Mouse (Mus musculus) spleen, adult 18-20 months (tissue): ENCODE data around the gene Lrrc63.

Experiments
- DNase-seq, 2 experiments: peaks; one replicate each; pipeline ENCODE4 v3.0.0; 2022; ENCODE audit warnings: mixed read lengths in 2 of 2

The Lrrc63 gene

DNA sequence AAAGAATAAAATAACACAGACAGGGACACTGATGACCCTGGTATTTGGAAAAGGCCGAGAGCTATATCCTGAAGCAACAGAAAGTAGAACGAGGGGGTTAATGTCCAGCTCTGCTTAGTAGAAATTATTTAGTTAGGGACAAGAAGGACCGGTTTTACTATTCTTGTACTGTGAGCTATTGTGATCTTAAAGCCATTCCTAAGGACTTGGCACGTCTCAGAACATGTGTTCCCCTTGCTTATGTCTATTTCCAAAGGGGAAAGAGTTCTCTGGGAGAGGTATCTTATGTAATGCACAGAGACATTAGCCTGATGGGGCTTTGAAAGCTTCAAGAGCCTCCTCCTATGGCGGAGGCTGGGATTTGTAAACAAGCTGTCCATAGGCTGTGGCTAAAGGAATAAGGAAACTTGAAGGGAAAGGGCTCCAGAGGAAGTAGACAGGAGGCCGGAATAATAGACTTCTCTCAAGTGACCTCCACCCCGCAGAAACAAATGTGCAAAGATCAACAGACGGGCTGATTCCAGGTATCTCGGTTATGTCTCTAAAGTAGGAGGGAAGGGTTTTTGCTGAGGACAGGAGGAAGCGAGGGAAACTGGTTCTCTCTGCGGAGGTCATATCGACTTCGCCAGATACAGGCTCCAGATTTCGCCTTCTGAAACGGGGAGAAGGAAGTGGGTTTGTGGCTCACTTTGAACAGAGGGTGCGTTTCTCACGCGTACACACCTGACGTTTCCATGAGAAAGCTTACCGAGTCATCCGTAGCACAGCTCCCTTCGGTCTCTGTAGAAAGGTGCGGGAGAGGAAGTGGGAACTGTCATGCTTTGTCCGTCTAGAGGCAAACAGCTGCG lies 5.7 kb upstream of the Lrrc63 start:
- DNase-seq, result peak in 1 of 2 experiments; percentile 16

DNA sequence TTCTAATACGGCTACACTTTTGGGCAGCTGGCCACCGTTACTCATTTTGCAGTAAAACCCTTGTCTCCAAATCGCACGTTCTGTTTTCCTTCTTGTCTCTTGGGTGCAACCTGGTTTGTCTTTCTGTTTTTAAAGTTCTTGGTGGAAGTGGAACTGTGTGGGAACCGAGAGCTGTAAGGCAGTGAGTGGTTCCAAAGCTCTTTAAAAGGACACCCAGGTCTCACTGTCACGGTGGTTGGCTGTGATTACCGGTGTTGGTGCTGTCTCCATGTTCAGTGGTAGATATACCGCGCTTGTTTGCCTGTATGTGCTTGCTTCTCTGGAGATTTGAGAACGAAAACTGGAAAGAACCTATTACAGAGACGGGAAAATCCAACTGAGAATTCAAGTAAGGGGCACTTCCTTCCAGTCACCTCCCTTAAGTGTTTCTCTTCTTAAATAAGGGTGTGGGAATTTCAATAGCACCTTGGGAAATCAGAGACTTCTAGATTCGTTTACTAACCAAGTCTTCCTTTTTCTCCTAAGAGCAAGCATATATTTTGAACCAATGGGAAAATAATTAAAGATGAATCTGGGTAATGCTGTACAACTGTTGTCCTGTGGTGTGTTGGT lies 749 bp upstream of the Lrrc63 start:
- DNase-seq, result no peak

DNA sequence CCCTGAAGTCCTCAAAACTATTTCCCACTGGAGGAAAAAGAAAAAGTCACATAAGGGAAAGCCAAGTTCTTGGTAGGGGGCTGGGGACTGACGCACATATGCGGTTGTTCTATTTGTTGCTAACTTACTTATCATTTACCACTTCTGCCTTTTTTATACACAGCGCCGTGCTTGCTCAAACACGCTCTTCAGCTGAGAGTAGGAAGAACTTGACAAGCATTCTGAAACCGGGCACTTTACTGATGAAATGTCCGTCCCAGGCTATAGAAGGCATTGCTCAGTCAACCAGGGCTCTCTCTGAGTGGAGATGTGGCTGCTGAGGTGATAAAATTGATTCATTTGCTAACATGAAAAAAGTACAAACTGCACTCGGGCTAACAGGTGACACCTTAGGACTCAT lies 9.0 kb downstream of the Lrrc63 start:
- DNase-seq, result no peak

DNA sequence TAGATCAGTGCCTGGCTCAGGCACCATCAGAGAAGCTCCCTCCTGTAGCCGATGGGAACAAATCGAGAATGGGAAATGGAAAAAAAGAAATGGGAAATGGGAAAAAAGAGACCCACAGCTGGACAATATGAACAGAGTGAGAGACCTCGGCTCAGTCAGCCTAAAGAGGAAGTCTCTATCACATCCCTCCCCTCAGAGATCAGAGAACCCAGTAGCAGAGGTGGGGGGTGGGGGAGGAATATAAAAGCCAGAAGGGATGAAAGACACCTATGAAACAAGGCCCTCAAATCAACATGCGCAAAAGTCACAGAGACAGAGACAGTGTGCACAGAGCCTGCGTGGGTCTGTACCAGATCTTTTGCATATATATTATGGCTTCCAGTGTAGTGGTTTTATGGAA lies 27.7 kb downstream of the Lrrc63 start:
- no peak for DNase-seq

DNA sequence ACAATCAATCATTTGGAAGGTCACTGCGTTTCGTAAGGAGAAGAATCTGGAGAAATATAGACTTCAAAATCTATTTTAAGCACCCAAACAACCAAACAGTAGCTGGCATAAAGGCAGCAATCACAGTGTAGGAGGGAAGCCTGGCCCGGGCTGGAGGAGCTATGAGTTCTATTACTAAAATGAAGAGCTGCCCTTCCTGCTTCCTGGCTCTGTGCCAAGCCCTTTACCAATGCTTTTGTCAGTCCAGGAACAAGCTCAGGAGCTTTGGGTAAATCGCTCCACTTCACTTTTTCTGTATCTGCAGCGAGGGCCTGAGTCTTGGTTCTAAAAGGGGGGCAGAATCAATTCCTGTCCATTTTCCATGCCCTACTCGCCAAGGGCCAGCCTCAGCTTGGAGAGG lies 52.7 kb downstream of the Lrrc63 start:
- DNase-seq, result no peak

DNA sequence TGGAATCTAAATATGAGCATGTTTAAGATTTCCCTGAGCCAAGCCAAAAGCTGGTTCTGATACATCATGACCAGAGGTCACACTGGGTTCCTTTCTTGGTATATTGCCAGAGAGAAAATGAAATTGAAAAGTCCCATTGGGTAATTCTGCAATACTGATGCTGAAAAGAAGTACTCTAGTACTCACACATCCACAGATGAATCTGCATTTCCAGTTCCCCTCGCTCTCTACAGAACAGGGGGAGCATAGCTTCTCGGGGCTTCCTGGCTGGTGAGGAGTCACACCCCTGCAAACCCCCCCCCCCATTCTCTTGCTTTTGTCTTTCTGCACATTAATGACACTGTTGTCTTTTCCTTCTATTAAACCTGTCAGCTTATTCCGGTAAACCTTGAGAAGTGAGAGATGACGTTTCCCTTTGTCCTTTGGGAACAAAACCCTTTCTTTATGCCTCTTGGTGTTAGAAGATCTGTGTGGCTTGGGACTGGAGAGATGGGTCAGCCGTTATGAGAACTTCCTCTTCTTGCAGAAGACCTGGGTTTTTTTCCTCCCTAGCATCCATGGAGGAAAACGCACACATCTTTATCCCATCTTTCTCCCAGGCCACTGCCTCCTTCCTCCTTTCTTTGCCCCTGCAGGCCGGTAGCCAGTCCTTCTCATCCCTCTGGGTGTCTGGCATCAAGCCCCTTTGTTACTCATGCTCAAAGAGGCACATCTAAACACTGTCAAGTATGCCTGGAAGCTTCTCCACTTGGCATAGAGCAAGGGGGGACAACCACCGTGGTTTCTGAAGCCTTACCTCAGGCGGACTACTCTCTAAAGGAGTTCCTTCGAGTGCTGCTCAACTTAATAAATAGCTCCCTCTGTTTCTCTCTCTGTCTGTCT lies 55.1 kb downstream of the Lrrc63 start:
- no peak for DNase-seq

DNA sequence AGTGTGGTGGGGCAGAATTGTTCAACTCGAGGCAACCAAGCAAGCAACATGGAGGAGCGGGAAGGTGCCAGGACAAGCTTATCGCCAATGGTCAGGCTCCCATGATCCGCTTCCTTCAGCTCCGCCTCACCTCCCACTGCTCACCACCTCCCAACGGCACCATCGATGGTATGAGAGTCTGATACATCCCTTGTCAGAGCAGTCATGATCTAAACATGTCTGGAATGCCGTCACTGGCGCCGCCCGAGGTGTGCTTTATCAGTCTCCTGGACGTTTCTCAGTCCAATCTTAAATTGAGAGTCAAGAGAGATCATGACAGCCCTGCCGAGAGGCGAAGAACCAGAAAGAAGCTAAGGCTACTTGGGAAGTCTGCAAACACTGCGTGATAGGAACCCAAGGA lies 59.6 kb downstream of the Lrrc63 start:
- no peak for DNase-seq

DNA sequence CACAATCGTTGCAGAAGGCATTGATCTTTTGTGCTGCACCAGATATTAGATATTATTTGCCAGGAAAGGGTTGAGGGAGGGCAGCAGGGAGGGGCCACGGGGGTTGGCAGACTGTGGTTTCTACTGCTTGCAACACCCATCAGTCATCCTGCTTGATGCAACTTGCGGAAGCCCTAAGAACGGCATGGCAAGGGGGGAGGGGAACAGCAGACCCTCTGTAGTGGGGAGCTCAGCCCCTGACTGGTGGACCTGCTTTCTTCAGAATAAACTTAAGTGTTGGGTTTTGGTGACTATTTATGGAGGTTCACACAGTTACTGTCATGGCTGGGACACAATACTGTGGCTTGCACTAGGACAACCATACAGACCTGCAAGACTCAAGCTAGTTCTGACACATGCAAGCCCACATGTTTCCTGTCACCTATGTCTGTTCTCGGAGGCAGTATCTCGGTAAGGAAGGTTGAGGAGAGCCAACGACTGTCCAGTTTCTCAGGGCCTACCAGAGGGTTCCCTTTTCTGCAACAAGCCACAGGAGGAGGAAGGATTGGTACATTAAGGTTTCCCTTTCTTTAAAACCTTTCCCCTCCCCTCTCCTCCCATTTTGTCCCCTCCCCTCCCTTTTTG lies 61.2 kb downstream of the Lrrc63 start:
- peak; percentile 43 for DNase-seq

DNA sequence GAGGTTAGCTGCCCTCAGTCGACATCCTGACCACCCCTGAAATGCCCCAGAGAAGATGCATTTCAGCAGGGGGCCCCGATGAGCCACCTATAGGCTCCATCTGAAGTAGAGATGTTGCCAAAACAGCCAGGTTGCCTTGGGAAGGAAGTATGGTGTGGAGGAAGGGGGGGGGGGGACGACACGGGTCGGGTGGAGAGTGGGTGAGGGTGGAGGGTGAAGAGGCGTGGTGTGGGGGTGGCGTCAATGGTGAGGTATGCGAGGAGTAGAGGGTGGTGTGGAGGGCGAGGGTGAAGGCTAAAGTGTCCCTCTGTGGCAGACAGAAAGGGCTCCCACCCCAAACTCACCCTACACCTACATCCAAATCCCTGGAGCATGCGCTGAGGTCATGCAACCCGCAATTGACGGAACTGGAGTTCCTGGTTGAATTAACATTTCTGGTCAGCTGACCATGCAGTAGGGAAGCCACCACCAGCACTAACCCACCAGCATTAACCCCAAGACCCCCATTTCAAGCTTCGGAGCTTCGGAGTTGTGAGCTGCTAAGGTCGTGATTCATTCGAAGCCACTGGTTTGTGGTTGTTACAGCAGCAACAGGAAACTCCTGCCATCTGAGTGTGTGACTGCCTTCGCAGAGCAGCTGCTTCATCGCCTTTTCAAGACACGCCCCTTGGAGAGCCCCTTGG lies 62.1 kb downstream of the Lrrc63 start:
- DNase-seq, result peak; percentile 31 to 38

DNA sequence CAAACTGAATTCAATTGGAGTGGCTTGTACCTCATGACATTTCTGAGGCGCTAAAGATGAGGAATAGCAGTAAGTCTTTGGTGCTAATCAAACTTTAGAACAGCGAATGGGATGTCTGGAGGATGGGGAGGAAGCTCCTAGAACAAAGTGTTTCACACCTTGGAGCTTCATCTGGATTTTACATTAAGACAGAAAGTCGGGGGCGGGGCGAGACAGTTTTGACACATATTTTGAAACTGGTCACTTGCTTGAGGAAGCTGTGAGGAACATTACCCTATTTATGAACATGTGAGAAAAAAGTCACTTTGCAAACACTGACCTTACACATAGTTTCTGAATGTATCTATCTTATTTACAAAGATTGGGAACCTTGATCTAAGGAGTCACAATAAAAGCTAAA lies 65.5 kb downstream of the Lrrc63 start:
- no peak for DNase-seq

DNA sequence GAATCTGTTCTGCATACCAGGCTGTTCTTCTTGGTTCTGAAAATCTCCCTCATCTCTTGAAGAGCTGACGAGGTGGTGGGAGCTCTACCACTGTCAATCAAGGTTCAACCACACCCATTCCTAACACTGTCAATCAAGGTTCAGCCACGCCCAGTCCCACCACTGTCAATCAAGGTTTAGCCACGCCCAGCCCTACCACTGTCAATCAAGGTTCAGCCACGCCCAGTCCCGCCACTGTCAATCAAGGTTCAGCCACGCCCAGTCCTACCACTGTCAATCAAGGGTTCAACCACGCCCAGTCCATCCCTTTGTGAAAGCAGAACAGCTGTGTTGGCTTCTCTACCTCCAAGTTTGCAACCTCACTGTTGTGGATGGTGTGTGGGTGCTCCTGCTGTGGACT lies 66.2 kb downstream of the Lrrc63 start:
- peak; percentile 29 to 33 for DNase-seq

DNA sequence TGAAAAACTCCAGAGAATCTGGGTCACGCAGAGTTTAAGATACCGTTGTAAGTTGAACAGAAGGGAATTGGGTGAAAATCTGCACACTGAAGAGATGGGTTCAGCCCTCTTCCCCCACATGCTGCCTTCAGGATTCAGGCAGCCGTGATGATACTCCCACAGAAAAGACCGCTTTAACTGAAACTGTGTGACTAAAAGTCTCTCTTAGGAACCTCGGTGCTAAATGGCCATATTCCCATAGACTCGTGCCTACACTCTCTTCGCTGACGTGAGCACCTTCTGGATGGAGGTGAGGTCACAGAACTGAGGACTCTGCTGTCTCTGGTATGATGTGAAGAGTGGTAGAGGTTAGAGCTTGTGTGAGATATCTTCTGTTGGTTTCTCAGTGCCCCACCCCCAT lies 66.7 kb downstream of the Lrrc63 start:
- DNase-seq, result no peak

DNA sequence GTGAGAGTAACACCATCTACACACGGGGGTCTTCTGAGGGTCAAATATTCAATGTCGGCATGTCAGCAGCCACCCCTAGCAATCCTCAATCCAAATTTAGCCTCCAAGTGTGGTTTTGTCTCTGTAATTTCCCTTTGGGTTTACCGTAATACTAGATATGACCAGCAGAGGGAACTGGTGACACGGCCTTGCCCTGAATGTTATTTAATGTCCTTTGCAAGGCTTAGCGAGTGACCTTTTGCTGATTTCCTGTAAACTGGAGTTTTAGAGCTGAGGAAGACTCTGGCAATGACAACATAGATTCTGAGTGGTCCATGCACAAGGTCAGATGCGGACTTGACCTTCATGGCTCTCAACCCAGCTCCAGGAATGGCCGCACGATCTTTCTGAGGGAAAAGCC lies 70.1 kb downstream of the Lrrc63 start:
- DNase-seq, result no peak

DNA sequence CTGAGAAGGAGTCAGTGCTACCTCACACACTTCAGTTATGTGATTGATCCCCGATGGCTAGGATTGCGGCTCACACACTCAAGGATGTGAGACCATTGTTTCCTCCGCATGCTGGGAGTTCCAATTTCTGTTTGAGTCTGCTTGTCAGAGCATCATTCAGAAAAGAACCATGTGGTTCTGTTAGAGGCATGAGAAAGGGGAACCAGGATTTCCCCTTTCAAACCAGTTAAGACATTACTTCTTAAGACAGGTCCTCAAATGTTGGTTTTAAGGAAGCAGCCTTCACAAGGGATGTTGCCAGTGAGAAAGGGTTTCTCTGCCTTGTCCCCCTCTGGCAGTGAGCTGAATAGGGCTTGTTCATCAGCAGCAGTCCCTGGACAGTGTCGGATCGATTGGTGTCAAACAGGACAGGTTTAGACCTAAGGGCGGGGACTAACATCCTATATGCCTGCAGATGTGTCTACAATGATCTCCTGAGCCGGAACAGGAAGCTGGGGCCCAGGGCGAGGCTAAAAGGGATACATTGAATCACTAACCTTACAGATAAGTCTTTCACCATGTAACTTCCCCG lies 73.7 kb downstream of the Lrrc63 start:
- DNase-seq, result peak in 1 of 2 experiments; percentile 28

DNA sequence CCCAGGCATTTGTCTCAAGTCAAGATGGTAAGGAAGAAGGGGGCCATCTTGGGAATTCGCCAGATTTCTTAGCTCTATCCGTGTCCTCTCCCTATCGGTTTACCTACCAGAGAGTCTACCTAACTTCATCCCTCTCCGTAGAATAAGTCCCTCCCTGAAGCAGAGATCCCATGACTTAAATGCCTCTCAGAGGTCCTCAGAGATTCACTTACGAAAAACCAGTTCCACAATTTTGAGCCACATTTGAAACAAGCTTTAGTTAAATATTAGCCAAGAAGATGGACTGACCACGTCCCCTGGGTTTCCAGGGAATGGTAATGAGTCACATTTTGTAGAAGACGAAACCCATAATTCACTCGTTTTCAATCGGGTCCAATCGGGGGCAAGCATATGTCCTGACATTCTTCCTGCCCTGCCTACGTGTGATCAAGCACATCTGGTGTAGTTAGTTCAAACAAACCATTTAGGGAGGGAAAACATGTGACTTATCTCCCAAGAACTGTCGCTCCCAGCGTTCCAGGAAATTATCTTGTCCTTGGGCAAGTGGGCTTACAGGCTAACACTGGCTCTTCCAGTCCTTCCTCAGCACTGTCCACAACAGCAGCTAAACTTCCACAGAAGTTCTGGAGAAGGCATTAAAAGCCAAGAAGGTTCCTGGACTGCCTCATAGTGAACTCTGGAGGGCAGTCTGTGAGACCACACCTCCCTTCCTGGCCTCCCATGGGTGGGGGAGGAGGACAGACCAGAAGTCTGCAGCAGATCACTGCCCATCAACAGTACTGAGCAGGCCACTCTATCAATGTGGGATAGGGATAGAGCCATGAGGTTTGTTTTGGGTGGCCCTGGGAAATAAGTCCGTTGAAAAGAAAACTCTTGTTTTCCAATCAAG lies 76.0 kb downstream of the Lrrc63 start:
- no peak for DNase-seq

DNA sequence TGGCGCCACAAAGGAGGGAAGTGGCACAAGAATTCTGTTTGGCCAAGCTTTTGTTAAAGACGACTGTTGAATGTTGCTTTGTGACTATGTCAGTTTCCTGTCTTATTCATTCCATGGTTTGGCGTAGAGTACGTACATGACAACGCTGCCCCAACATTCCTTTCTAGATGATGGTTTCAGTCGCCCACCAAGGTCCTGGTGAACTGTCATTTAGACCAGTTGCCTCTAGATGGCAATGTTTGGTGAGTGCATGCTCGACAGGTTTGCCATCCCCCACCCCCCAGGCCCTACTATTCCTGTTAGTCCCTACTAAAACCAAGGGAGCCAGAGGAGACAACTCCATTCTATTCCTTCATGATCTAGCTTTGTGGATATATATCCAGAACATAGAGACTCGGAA lies 78.2 kb downstream of the Lrrc63 start:
- no peak for DNase-seq

DNA sequence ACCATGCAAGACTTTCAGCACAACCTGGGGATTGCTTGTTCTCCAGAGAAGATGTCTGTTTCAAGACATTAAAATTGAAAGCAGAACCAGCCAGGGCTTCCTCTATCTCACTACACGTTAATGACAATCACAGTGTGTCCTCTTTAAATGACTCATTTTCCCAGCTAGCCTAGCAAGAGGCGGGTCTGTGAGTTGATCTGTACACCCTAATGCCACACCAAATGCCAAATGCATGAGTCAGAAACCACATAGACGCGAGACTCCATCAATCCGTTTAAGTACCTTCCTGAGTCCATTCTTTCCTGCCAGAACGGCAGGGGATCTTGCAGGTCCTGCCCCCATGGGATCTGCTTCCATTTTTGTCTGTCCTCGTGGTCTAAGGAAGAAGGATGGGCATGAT lies 85.5 kb downstream of the Lrrc63 start:
- DNase-seq, result no peak

DNA sequence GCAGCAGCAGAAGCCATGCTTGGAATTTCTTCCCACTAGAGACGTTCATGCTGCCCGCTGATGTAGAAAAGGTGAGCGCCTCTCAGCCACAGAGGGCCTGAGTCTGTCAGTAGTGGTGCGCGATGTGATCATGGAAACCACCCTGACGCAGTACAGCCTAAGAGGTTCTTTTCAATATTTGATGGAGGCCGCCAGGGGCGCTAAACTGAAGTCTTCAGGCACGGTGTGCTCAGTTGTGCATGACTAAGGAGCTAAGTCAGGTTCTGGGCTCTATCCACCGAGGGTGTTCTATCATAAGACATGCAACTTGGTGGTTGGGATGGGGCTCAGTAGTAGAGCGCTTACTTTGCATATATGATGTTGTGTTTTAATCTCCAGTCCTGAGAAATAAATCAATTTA lies 95.2 kb downstream of the Lrrc63 start:
- DNase-seq, result no peak
